Mouse (Mus musculus): ENCODE data around the gene Zbtb48.
"Not testable (repeated sequence)": the region's sequence is repeated elsewhere in the genome, so short reads cannot be mapped to it uniquely, and the experiment has no call there.

Gene Zbtb48

GRCm38 (mm10) chr4:152027524-152027923, at the start of gene Zbtb48:
Zbtb48 (minus strand) TSS chr4:152027671.
- peak; percentile 93 to 97 for DNase-seq (ENCODE audit: low spot score in 2 of 2)

- no peak for DNase-seq (ENCODE audit: low spot score in 2 of 2)
Measured at GRCm38 (mm10) chr4:152077191-152077590, 49.7 kb upstream of the Zbtb48 start.

- DNase-seq (ENCODE audit: low spot score in 2 of 2): no peak
Measured at GRCm38 (mm10) chr4:152074548-152074947, 47.1 kb upstream of the Zbtb48 start.

GRCm38 (mm10) chr4:152073715-152074114, 46.2 kb upstream of the Zbtb48 start:
- no peak for DNase-seq (ENCODE audit: low spot score in 2 of 2)

GRCm38 (mm10) chr4:152072655-152073054, 45.2 kb upstream of the Zbtb48 start:
- no peak for DNase-seq (ENCODE audit: low spot score in 2 of 2)

GRCm38 (mm10) chr4:152072121-152072601, 44.7 kb upstream of the Zbtb48 start, which contains the start of gene Plekhg5:
Plekhg5 (plus strand) TSS chr4:152072498.
- no peak for DNase-seq (ENCODE audit: low spot score in 2 of 2)

GRCm38 (mm10) chr4:152070494-152071396, 43.3 kb upstream of the Zbtb48 start:
- no peak for DNase-seq (ENCODE audit: low spot score in 2 of 2)

- DNase-seq (ENCODE audit: low spot score in 2 of 2): no peak
Measured at GRCm38 (mm10) chr4:152069245-152069644, 41.8 kb upstream of the Zbtb48 start.

- no peak for DNase-seq (ENCODE audit: low spot score in 2 of 2)
Measured at GRCm38 (mm10) chr4:152068166-152068724, 40.8 kb upstream of the Zbtb48 start.

GRCm38 (mm10) chr4:152067280-152067679, 39.8 kb upstream of the Zbtb48 start:
- no peak for DNase-seq (ENCODE audit: low spot score in 2 of 2)

GRCm38 (mm10) chr4:152062390-152063110, 35.1 kb upstream of the Zbtb48 start:
- DNase-seq (ENCODE audit: low spot score in 2 of 2): peak in 1 of 2 experiments; percentile 24

GRCm38 (mm10) chr4:152044609-152045008, 17.1 kb upstream of the Zbtb48 start:
- DNase-seq (ENCODE audit: low spot score in 2 of 2): no peak

GRCm38 (mm10) chr4:152043171-152043570, 15.7 kb upstream of the Zbtb48 start:
- DNase-seq (ENCODE audit: low spot score in 2 of 2): no peak

- DNase-seq (ENCODE audit: low spot score in 2 of 2): no peak
Measured at GRCm38 (mm10) chr4:152041924-152042641, 14.6 kb upstream of the Zbtb48 start.

GRCm38 (mm10) chr4:152039831-152040310, 12.4 kb upstream of the Zbtb48 start:
- DNase-seq (ENCODE audit: low spot score in 2 of 2): no peak

GRCm38 (mm10) chr4:152038985-152039830, 11.7 kb upstream of the Zbtb48 start, which contains the start of gene Nol9:
Nol9 (plus strand) TSS chr4:152039321.
- peak; percentile 75 to 88 for DNase-seq (ENCODE audit: low spot score in 2 of 2)

- DNase-seq (ENCODE audit: low spot score in 2 of 2): no peak
Measured at GRCm38 (mm10) chr4:152038225-152038984, 10.9 kb upstream of the Zbtb48 start, which contains the start of gene Tas1r1. Tas1r1 (minus strand) TSS chr4:152038568.

- not testable (repeated sequence) for DNase-seq (ENCODE audit: low spot score in 2 of 2)
Measured at GRCm38 (mm10) chr4:152036464-152036863, 9.0 kb upstream of the Zbtb48 start.

- no peak for DNase-seq (ENCODE audit: low spot score in 2 of 2)
Measured at GRCm38 (mm10) chr4:152032922-152033321, 5.5 kb upstream of the Zbtb48 start.
